Mouse (Mus musculus): ENCODE data around the gene Ajuba. TPM values are rescaled to one million over a fixed set of nuclear protein-coding genes. Genes with fewer than 3 reads are reported as not detected.

Ajuba gene
- total RNA-seq, 2 experiments from 2014 or later, result 6.0 to 6.5 TPM

DNA sequence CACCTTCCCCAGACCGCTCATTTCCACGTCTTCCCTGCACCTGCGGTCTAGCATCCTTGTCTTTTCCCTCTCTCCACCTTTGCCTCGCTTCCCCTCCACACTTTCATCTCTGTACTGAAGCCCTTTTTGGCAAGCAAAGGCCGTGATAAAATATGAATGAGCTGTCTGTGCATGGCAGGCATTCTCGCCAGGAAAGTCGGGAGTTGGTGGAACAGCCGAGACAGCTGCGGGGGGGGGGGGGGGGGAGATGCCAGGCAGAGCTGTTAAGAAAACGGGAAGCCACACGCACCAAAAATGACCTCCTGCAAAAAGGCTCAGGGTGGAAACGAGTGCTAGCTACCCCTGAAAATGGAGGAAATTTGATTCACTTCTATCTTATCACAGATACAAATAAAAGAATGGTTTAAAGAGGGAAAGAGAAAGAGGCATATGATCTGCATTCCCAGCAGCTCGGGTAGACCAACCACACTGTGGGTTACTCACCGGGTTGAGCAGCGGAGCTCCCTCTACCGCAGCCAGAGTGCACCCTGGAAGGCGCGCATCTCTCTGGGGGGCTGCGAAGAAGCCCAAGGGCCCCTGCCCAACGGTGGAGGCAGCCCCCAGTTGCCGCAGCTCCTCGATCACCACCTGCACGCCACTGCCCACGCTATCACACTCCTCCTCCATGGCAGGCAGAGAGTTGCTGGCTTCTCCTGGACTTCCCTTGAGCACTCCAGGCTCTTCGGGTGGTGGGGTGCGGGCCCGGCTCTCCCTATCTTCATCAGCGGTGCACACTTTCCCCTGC is 17.5 kb upstream of the Ajuba start:
- DNase-seq (ENCODE audit: low spot score), result no peak

GRCm38 (mm10) chr14:54594055-54594454 is 16.7 kb upstream of the Ajuba start:
- DNase-seq (ENCODE audit: low spot score), result no peak
- intact Hi-C loops (cut with DNase I), result no loop called here

More for the DNA sequence above, 17.5 kb upstream of the Ajuba start:
- intact Hi-C loops (cut with DNase I), result no loop called here

DNA sequence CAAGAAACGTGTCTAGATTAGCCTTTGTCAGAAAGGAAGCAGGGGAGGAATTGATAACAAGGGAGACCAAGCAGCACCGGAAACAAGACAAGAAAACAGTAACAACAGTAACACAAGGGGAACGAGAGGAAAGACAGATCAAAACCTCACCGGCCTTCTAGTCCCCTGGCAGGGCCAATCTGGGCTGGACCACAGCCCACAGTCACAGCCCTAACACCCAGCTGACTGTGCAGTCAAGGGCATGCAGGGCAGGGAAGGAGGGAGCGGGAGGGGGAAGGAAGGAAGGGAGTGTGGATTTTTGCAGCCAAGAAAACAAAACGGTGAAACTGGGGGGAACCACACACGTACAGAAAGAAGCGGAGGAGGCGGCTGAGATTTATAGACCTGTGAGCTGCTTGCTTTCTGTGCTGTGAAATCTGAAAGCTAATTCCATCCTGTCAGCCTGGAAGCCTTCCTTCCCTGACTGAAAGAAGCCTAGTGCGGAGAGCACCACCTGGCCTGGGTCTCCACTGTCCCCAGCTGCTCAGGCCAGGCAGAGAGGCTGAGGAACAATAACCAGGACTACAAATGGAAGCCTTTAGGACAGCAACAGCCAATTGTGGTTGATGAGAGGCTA is 15.1 kb upstream of the Ajuba start:
- intact Hi-C loops (cut with DNase I), result no loop called here
- DNase-seq (ENCODE audit: low spot score), result no peak

DNA sequence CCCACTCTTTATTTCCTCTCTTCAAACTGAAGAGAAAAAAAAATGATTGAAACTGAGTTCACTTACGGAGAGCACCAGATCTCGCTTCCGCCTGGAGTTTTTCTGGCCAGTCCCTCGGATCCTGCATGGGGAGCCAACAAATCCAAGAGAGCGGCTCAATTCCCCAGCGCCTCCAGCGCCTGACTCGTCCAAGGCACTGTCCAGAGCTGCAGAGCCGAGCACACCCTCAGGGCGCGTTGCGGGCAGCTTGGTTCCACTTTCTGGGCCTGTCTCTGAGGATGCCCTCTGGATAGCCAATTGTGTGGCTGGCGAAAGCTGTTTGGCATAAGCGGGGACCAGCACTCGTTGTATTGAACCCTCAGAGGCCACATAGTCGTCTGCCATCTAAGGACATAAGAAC is 13.7 kb upstream of the Ajuba start:
- DNase-seq (ENCODE audit: low spot score), result no peak
- intact Hi-C loops (cut with DNase I), result no loop called here

GRCm38 (mm10) chr14:54583681-54584338 is 6.5 kb upstream of the Ajuba start:
- intact Hi-C loops (cut with DNase I), result loop anchor here (2.0 kb wide), 1 partner anchor 13 kb away; no protein-coding TSS in a partner anchor
- DNase-seq (ENCODE audit: low spot score), result no peak

DNA sequence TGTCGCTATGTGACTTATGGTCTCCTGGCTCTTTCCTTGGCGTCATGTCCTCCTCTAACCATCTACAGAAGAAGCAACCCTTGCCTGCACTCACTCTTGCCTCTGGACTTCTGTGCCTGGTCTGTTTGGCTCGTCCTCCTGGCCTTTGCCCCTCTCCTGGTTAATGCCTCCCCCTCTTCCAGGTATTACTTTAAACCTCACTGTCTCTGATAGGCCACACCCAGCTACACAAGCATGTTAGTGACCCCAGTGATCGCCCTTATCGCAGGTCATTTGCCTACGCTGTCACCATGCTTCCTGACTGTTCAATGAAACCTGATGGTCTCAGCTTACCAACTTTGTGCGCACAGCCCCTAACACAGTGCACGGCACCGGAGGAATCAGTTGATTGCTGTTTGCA is 5.2 kb upstream of the Ajuba start:
- intact Hi-C loops (cut with DNase I), result loop anchor here (2.0 kb wide), 1 partner anchor 14 kb away; no protein-coding TSS in a partner anchor
- no peak for DNase-seq (ENCODE audit: low spot score)

DNA sequence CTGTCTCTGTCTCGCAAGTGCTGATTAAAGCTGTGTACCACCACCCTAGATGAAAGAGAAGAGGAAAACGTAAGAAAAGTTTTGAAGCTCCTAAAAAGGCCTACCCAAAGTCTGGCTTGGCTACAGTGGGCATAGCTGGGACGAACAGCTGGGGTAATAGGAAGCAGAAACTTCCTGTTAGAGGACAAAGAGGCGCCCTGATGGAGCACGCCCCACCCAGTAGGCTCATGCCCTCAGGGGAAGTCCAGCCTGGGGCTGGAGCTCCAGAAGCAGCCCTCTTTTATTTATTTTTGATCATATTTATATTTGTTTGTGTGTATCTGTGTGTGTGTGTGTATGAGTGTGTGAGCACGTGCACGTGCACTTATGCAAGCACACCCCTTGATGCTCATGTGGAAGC is 2.3 kb upstream of the Ajuba start:
- intact Hi-C loops (cut with DNase I), result loop anchor here (2.0 to 10.0 kb wide), 2 partner anchors 51 to 355 kb away; no protein-coding TSS in a partner anchor
- no peak for DNase-seq (ENCODE audit: low spot score)

- intact Hi-C loops (cut with DNase I), result loop anchor here (2.0 to 10.0 kb wide), 2 partner anchors 49 to 353 kb away; no protein-coding TSS in a partner anchor
- DNase-seq (ENCODE audit: low spot score), result no peak
Observed at GRCm38 (mm10) chr14:54578063-54578462, 705 bp upstream of the Ajuba start.

DNA sequence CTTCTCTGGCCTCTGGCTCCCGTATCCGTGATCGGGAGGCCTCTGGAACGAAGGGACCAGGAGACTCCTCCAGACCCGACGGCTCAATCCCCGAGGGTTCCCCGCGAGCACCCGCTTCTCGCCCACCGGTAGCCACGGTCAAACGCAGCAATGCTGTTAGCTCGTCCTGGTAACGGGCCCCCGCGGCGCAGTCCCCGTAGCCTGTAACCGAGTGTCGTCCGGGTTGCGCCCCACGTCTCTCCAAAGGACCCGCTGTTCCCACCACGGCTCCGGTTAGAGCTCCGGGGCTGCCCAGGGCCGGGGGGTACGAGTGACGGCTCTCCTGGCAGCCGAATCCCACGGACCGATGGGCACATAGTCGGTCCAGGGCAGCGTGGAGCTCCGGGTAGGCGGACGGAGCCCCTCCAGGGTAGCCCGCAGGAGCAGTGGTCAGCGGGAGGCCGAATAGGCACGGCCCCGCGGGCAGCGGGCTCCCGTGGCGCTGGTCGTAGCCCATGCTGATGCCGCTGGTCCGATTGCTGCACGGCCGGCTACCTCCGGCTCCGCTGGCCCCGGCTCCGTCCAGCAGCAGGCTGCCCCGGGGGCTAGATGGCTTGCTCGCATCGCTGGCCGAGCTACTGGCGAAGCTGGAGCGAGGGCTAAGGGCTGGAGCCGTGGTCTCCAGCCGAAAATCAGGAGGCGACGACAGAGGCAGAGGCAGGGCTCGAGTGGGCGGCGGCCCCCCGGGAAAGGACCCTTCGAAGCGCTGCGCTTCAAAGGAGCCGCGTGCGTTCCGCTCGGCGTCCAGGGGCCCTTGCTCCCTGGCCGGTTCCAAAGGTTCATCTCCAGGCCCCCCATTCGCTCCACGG is 893 bp downstream of the Ajuba start:
- intact Hi-C loops (cut with DNase I), result loop anchor here (10.0 kb wide), 1 partner anchor 352 kb away; no protein-coding TSS in a partner anchor
- no peak for DNase-seq (ENCODE audit: low spot score)

DNA sequence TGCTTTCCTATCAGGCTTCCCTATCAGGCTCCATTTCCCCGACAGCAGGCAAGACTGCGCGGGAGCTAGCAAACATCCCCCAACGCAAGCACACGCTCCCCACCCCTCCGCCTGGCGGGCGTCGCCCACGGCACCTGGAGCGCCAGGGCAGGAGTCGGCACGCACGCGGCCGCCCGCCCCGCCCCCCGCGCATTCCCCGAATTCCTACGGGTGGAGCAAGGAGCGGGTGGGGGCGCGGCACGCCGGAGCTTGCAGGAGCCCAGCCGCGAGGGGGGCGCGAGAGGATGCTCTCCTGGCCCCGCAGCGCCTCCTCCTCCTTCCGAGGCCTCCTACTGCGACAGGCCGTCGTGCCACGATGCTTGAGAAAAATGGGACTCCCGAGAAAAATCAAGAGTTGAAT is 1.7 kb downstream of the Ajuba start:
- intact Hi-C loops (cut with DNase I), result loop anchor here (10.0 kb wide), 1 partner anchor 351 kb away; no protein-coding TSS in a partner anchor
- DNase-seq (ENCODE audit: low spot score), result peak; percentile 59

GRCm38 (mm10) chr14:54575031-54575430 is 2.3 kb downstream of the Ajuba start:
- DNase-seq (ENCODE audit: low spot score), result no peak
- intact Hi-C loops (cut with DNase I), result loop anchor here (10.0 kb wide), 1 partner anchor 350 kb away; no protein-coding TSS in a partner anchor

DNA sequence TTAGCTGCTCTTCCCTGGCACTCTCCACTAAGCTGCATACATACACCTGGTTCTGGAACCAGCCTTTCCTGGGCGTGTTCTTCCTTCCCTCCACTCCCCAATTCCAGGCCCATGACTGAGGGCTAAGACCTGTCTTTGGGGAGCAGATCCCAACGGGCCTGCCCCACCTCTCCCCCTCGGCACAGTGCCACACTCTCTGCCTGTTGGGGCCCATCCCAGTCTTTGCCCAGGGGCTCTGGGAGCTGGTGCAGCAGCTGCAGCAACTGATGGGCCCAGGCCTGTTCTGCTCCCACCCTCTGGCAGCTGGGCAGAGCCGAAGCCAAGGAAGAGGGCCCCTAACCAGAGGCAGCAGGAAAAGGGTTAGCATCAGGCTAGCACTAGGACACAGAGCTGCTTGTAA is 3.1 kb downstream of the Ajuba start:
- no peak for DNase-seq (ENCODE audit: low spot score)
- intact Hi-C loops (cut with DNase I), result loop anchor here (10.0 kb wide), 1 partner anchor 349 kb away; no protein-coding TSS in a partner anchor

DNA sequence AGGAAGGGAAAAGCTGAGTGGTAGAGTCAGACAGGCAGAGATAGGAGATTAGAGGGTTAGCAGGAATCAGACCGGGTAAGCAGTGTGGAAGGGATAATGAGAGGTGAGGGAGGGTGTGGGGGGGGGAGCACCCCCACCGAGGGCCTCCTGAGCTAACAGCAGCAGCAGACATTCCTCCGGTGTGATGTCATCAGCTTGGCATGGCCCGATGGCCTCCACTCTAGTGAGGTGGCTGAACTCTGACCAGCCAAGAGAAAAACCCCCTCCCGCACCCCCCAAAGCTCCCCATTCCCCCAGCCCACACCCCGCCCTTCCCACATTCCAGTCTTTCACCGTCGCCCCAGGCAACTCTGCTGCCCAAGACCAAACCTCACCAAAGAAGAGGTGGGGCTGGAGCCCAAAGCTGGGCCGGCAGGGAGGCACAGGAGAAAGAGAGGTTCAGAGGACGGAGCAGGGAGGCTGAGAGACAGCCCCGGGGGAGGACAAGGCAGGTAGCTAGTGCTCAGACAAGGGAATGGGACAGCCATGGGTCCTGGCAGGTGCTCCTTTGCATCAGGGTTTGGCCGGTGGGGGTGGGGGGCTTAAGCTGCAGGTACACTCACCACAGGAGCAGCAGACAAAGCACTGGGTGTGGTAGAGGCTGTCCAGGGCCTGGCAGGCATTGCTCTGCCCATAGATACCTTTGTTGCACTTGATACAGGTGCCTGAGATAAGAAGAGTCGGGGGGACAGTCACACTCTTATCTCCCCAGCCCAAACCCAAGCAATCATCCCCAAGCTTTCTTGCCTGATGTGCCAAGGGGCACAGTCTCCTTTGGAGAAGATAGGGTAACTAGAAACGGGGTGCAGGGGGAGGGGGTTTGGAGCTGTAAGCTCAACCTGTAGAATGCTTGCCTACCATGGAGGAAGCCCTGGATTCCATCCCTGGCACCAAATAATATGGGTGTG is 4.3 kb downstream of the Ajuba start:
- DNase-seq (ENCODE audit: low spot score), result no peak
- intact Hi-C loops (cut with DNase I), result loop anchor here (10.0 kb wide), 1 partner anchor 348 kb away; no protein-coding TSS in a partner anchor

DNA sequence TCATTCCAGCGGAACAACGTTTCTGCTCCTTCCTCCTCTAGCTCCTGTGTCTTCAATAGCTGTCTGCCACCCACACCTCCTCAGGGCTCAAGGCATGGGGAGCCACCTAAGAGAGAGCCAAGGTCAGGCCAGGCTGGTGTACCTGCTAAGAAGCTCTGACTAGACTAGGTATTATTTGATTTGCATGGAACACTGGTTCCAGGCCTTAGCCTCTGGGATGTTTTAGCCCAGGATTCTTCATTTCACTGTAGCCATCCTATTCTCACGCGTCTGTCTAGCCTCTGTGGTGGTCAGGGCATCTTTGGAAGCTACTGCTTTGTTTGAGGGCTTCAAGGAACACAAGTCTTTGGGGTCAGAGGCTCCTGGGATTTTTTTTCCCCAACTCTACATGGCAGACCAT is 5.2 kb downstream of the Ajuba start:
- intact Hi-C loops (cut with DNase I), result loop anchor here (10.0 kb wide), 1 partner anchor 347 kb away; no protein-coding TSS in a partner anchor
- DNase-seq (ENCODE audit: low spot score), result no peak

- peak; percentile 33 for DNase-seq (ENCODE audit: low spot score)
- intact Hi-C loops (cut with DNase I), result loop anchor here (1.0 to 10.0 kb wide), 3 partner anchors 72 to 345 kb away; partner anchors contain the start of genes Cdh24 and Gm29776
Observed at GRCm38 (mm10) chr14:54569451-54570392, 7.6 kb downstream of the Ajuba start.

DNA sequence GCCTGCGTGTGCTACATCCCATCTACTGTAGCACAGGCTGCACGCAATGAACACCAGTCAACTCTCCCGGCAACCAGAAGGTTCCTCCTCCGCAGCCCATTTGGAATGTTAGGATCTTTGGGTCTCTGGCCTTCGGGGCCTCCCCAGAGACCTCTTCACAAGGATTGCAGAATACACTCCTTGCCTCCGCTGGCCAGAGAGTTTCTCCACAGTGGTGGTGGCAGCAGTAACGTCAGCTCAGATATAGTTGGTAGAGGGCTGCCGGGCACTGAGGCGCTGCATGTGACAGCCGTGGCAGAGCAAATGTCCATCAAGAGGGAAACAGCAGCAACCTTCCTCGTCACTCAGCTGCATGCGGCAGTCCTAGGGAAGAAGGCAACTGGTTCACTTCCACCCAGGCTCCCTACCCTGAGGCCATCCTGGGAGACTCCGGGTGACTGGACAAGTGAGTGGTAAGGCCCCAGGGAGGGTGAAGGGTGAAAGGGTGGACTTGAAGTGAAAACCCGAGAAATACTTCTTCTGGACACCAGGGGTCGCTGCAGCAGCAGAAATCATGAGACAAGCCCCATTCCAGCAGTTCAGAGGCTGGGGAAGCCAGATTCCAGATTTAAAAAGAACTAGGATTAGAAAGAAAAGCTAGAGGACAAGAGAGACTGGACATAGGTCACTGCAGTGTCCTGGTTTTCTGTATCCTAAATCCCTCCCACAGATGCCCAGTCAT is 8.5 kb downstream of the Ajuba start:
- intact Hi-C loops (cut with DNase I), result loop anchor here (1.0 to 5.0 kb wide), 2 partner anchors 72 to 128 kb away; partner anchors contain the start of genes Cdh24 and Gm29776
- DNase-seq (ENCODE audit: low spot score), result peak; percentile 45

Measured in heart, postnatal 25 days (tissue).